Mouse (Mus musculus) spleen, adult 2 months (tissue): ENCODE measurements around the gene Eps8l2. TPM values are rescaled to one million over a fixed set of nuclear protein-coding genes. Genes with fewer than 3 reads are reported as not detected.

Experiments used
- DNase-seq, 2 experiments: peaks; one replicate each; pipeline versions ENCODE4 v3.0.0 to v3.0.0-alpha.2; 2012 to 2021; ENCODE audit warnings: low spot score in 2 of 2, low read depth in 1 of 2
- H3K27ac ChIP-seq: fragments of 200-500 bp; 2 replicates; pipeline ENCODE4 v1.5.1; 2012; ENCODE audit warnings: low read length, inconsistent platforms; ENCODE audit not compliant: insufficient read depth
- H3K27me3 ChIP-seq: fragments of 200-500 bp; 2 replicates; pipeline ENCODE4 v1.6.1; 2012; ENCODE audit warnings: mild to moderate bottlenecking, moderate library complexity, low read length, inconsistent platforms; ENCODE audit not compliant: control insufficient read depth, insufficient read depth
- H3K36me3 ChIP-seq: fragments of 200-500 bp; 2 replicates; pipeline ENCODE4 v1.6.1; 2012; ENCODE audit warnings: mild to moderate bottlenecking, low read length, inconsistent platforms; ENCODE audit not compliant: control insufficient read depth, insufficient read depth
- H3K4me1 ChIP-seq: fragments of 200-500 bp; 2 replicates; pipeline ENCODE4 v1.6.1; 2011; ENCODE audit warnings: inconsistent platforms; ENCODE audit not compliant: control insufficient read depth, insufficient read depth, insufficient read length
- H3K4me3 ChIP-seq: fragments of 200-500 bp; 2 replicates; pipeline ENCODE4 v1.5.1; 2011; ENCODE audit warnings: mild to moderate bottlenecking, inconsistent platforms; ENCODE audit not compliant: insufficient read depth, insufficient read length; ENCODE audit errors: extremely low read depth
- CTCF ChIP-seq: fragments of 200-500 bp; IDR thresholded peaks from 2 replicates; pipeline ENCODE4 v1.5.1; 2011; ENCODE audit warnings: mild to moderate bottlenecking, inconsistent platforms; ENCODE audit not compliant: insufficient read depth, insufficient read length, insufficient replicate concordance; ENCODE audit errors: extremely low read depth
- POLR2A ChIP-seq: fragments of 200-500 bp; IDR thresholded peaks from 2 replicates; pipeline ENCODE4 v1.6.1; 2011; ENCODE audit warnings: low read depth, low read length, inconsistent platforms
- WGBS: fragments of 180-500 bp; shearing (Covaris S2); methylation state at CpG from one replicate; pipeline ENCODE4 v1.1.7; 2018; 5-methylcytosine and 5-hydroxymethylcytosine counted together
- polyA plus RNA-seq: library from polyadenylated mRNA; depleted of rRNA; stranded (reverse); fragments of >200 nt; gene quantifications from 2 replicates; pipeline ENCODE4 v1.2.3, GENCODE M21; 2012

The Eps8l2 gene
- polyA plus RNA-seq, 1 experiment: 2.5 TPM

GRCm38 (mm10) chr7:141339215-141339920 is 688 bp downstream of the Eps8l2 start:
- Histone ChIP-seq H3K27me3 (no peaks in the 10 kb centered on the region), H3K4me3 (no peak overlapping the region), H3K27ac (no peak overlapping the region), H3K36me3 (peaks cover 3% of the 10 kb centered on the region), H3K4me1 (peaks cover 14% of the 10 kb centered on the region; the same call in 1 of the 2 replicates)
- no peak for DNase-seq
- TF ChIP-seq POLR2A (no peak), CTCF (no peak)
- WGBS: 82% methylated on average over 20 of the region's 20 CpGs

GRCm38 (mm10) chr7:141340023-141340422 is 1.3 kb downstream of the Eps8l2 start:
- H3K27me3 ChIP-seq: no peaks in the 10 kb centered on the region
- peaks cover 14% of the 10 kb centered on the region; the same call in 1 of the 2 replicates for H3K4me1 ChIP-seq
- no peaks in the 10 kb centered on the region for H3K36me3 ChIP-seq
- DNase-seq: no peak
- TF ChIP-seq POLR2A (no peak), CTCF (no peak)
- no peak overlapping the region for H3K4me3 ChIP-seq
- H3K27ac ChIP-seq: no peak overlapping the region
- 96% methylated on average over 7 of the region's 7 CpGs for WGBS

GRCm38 (mm10) chr7:141340476-141340875 is 1.8 kb downstream of the Eps8l2 start:
- DNase-seq: no peak
- H3K4me1 ChIP-seq: peaks cover 14% of the 10 kb centered on the region; the same call in 1 of the 2 replicates
- H3K4me3 ChIP-seq: no peak overlapping the region
- 93% methylated on average over 6 of the region's 6 CpGs for WGBS
- no peak for TF ChIP-seq POLR2A
- TF ChIP-seq CTCF: no peak
- H3K36me3 ChIP-seq: no peaks in the 10 kb centered on the region
- H3K27ac ChIP-seq: no peak overlapping the region
- no peaks in the 10 kb centered on the region for H3K27me3 ChIP-seq

- Histone ChIP-seq H3K27ac (no peak overlapping the region), H3K4me1 (peaks cover 14% of the 10 kb centered on the region; the same call in 1 of the 2 replicates), H3K36me3 (no peaks in the 10 kb centered on the region), H3K27me3 (no peaks in the 10 kb centered on the region), H3K4me3 (no peak overlapping the region)
- TF ChIP-seq CTCF (no peak), POLR2A (no peak)
- DNase-seq: no peak
- 86% methylated on average over 10 of the region's 10 CpGs for WGBS
Measured at GRCm38 (mm10) chr7:141341689-141342226, 3.1 kb downstream of the Eps8l2 start.

- H3K27me3 ChIP-seq: no peaks in the 10 kb centered on the region
- no peak overlapping the region for H3K27ac ChIP-seq
- WGBS: 83% methylated on average over 2 of the region's 2 CpGs
- no peak for DNase-seq
- H3K36me3 ChIP-seq: no peaks in the 10 kb centered on the region
- H3K4me3 ChIP-seq: no peak overlapping the region
- TF ChIP-seq POLR2A (no peak), CTCF (no peak)
- peaks cover 5% of the 10 kb centered on the region; the same call in 1 of the 2 replicates for H3K4me1 ChIP-seq
Measured at GRCm38 (mm10) chr7:141343230-141343629, 4.5 kb downstream of the Eps8l2 start.

- Histone ChIP-seq H3K27me3 (no peaks in the 10 kb centered on the region), H3K36me3 (no peaks in the 10 kb centered on the region), H3K4me3 (no peak overlapping the region), H3K4me1 (peaks cover under 1% of the 10 kb centered on the region; the same call in 1 of the 2 replicates), H3K27ac (no peak overlapping the region)
- no peak for TF ChIP-seq POLR2A
- no peak for TF ChIP-seq CTCF
- no peak for DNase-seq
- 81% methylated on average over 7 of the region's 7 CpGs for WGBS
Measured at GRCm38 (mm10) chr7:141343696-141344095, 5.0 kb downstream of the Eps8l2 start.

GRCm38 (mm10) chr7:141344787-141345186 is 6.1 kb downstream of the Eps8l2 start:
- H3K4me3 ChIP-seq: no peak overlapping the region
- H3K27me3 ChIP-seq: no peaks in the 10 kb centered on the region
- H3K4me1 ChIP-seq: no peaks in the 10 kb centered on the region; the same call in 1 of the 2 replicates
- TF ChIP-seq POLR2A (no peak), CTCF (no peak)
- WGBS: 36% methylated on average over 5 of the region's 5 CpGs
- no peak overlapping the region for H3K27ac ChIP-seq
- no peak for DNase-seq
- no peaks in the 10 kb centered on the region for H3K36me3 ChIP-seq
